Mouse (Mus musculus) kidney, postnatal 4 days (tissue): ENCODE measurements at regions not wholly inside any gene's neighbourhood (a gene's known extent, or its start where the extent isn't known, plus 50 kb on each side); places are given as distances from the start of the nearest gene placed in this dataset.

Experiments used
- DNase-seq, 2 experiments: peaks; one replicate each; pipeline ENCODE4 v3.0.0; 2021; ENCODE audit warnings: mixed read lengths in 2 of 2

- DNase-seq: peak; percentile 21 to 30
These were observed 73.0 kb downstream of the Tsen15 start for GRCm38 (mm10) chr1:152313480-152313879.

- DNase-seq: no peak
These were observed 81.0 kb downstream of the Tsen15 start for GRCm38 (mm10) chr1:152305461-152305860.

- no peak for DNase-seq
These were observed 81.9 kb downstream of the Tsen15 start for GRCm38 (mm10) chr1:152304487-152305130.

GRCm38 (mm10) chr1:152301355-152301754, 85.1 kb downstream of the Tsen15 start:
- no peak for DNase-seq

- no peak for DNase-seq
These were observed 94.2 kb downstream of the Tsen15 start for GRCm38 (mm10) chr1:152292196-152292736.

GRCm38 (mm10) chr1:152290768-152291167, 95.7 kb downstream of the Tsen15 start:
- DNase-seq: peak; percentile 86 to 90

- DNase-seq: no peak
These were observed 98.7 kb downstream of the Tsen15 start for GRCm38 (mm10) chr1:152287566-152288490.

GRCm38 (mm10) chr1:152286677-152287076, 99.8 kb downstream of the Tsen15 start:
- no peak for DNase-seq

GRCm38 (mm10) chr1:152282106-152282505, 104.4 kb downstream of the Tsen15 start:
- DNase-seq: no peak

- no peak for DNase-seq
These were observed 105.3 kb downstream of the Tsen15 start for GRCm38 (mm10) chr1:152281201-152281600.

- DNase-seq: peak in 1 of 2 experiments; percentile 30
These were observed 106.5 kb downstream of the Tsen15 start for GRCm38 (mm10) chr1:152280014-152280413.

- no peak for DNase-seq
These were observed 111.5 kb downstream of the Tsen15 start for GRCm38 (mm10) chr1:152275011-152275410.

GRCm38 (mm10) chr1:152273430-152273829, 113.1 kb downstream of the Tsen15 start:
- DNase-seq: no peak

- no peak for DNase-seq
These were observed 116.4 kb downstream of the Tsen15 start for GRCm38 (mm10) chr1:152269936-152270702.

- DNase-seq: no peak
These were observed 120.1 kb downstream of the Tsen15 start for GRCm38 (mm10) chr1:152266390-152266789.

- DNase-seq: no peak
These were observed 121.5 kb downstream of the Tsen15 start for GRCm38 (mm10) chr1:152264981-152265380.

- peak; percentile 48 to 65 for DNase-seq
These were observed 125.0 kb downstream of the Tsen15 start for GRCm38 (mm10) chr1:152261472-152261871.

- no peak for DNase-seq
These were observed 125.5 kb downstream of the Tsen15 start for GRCm38 (mm10) chr1:152260950-152261349.

- no peak for DNase-seq
These were observed 128.2 kb downstream of the Tsen15 start for GRCm38 (mm10) chr1:152258258-152258657.

GRCm38 (mm10) chr1:152253906-152254305, 132.6 kb downstream of the Tsen15 start:
- no peak for DNase-seq

- DNase-seq: no peak
These were observed 133.0 kb downstream of the Tsen15 start for GRCm38 (mm10) chr1:152253486-152253885.

GRCm38 (mm10) chr1:152252658-152253267, 133.7 kb downstream of the Tsen15 start:
- no peak for DNase-seq
